Mouse (Mus musculus): ENCODE results near the gene Alb.

Alb gene

DNA sequence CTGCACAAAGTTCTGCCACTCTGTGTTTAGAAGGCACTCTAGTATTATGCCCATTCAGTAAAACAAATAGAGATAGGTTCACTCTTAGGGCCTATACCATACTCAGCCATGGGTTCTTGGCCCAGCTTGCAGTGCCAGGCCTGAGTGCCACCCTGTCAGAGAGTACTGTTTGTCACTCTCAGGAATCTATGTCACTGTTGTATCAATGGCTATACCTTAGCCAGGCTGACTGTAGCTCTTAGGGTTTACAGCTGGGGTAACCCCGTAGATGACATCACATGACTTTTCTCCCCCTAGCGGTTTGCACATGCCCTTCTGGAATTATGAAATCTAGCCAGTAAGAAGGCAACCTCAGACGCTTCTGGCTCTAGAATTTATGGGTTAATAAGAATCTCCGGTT lies 33.6 kb downstream of the Alb start:
- no peak for DNase-seq

DNA sequence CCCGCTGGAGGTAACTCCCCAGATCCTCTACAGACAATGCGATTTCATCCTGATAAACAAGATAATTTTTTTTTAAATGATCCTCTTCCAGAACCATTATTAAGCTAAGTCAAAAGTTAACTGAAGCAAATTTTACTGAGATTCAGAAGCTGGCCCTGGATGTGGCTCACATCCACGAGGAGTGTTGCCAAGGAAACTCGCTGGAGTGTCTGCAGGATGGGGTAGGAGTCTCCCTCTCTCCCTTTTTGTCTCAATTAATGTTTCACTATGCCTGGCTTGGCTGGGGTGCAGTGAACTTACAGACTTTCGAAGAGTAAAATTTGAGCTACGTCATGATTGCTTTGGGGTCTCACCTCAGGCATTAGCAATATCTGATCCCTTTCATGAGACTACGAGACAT lies 38.8 kb downstream of the Alb start:
- no peak for DNase-seq

DNA sequence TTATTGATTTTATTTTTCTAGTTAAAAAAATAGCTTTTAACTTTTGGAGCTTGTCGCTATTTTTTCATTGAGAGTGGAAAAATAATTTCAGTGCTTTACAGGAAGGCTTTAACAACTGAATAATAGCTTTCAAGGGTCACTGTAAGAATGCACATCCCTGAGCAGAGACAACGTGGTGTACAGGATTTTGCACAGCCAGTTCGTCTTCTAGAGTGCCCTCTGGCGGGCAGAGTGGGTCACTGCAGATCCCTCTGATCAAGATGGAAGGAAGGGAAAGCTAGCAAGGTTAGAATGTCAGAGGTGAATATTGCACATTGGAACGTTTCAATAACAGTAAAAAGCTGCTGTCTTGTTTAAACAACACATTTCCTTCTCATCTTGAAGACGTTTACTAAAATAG lies 40.0 kb downstream of the Alb start:
- peak; percentile 68 for DNase-seq

- DNase-seq = no peak
Measured at GRCm38 (mm10) chr5:90501752-90502151, 41.1 kb downstream of the Alb start.

GRCm38 (mm10) chr5:90504742-90505141 lies 44.0 kb downstream of the Alb start:
- DNase-seq = no peak

DNA sequence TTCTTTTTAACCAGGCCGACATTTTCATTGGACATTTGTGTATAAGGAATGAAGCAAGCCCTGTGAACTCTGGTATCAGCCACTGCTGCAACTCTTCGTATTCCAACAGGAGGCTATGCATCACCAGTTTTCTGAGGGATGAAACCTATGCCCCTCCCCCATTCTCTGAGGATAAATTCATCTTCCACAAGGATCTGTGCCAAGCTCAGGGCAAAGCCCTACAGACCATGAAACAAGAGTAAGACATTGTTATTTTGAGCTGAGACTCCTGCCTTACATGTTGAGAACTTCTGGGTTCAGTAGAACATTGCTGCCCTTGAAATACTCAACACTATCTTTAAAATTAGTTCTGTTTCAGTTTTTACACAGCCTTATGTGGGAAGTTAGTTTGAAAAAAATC lies 45.8 kb downstream of the Alb start:
- DNase-seq = no peak

DNA sequence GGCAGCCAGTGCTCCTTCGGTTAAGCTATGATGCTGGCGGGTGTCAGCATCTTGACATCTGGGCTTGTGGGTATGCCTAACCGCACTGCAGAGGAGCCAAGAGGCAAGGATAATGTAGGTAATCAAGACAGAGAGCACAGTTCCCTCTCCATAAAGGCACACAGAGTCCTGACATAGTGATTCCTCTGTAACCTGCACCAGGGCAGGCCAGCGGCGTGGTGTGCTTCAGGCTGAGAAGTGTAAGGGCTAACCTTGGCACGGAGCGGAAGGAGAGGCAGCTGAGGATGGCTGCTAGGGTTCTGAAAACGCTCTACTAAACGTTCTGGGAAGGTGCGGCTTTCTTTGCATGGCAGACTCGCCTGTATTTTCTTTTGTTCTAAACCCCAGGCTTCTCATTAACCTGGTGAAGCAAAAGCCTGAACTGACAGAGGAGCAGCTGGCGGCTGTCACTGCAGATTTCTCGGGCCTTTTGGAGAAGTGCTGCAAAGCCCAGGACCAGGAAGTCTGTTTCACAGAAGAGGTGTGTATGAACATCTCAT lies 46.8 kb downstream of the Alb start:
- no peak for DNase-seq

- no peak for DNase-seq
Measured at GRCm38 (mm10) chr5:90509828-90510592, 49.3 kb downstream of the Alb start.

GRCm38 (mm10) chr5:90512288-90512955 lies 51.7 kb downstream of the Alb start:
- DNase-seq = no peak

GRCm38 (mm10) chr5:90515561-90515960 lies 54.9 kb downstream of the Alb start:
- no peak for DNase-seq

- no peak for DNase-seq
Measured at GRCm38 (mm10) chr5:90518356-90519100, 57.8 kb downstream of the Alb start, which contains the start of gene Afm. Gene Afm (plus strand): TSS chr5:90518932.
